Mouse (Mus musculus) cerebellum, postnatal 4 days (tissue): Measurements from ENCODE around the gene Plekhs1.
A peak's percentile ranks its signal among the peaks of the same experiment; 100 is the strongest.

Experiments used
- DNase-seq, 2 experiments: peaks; one replicate each; pipeline ENCODE4 v3.0.0; 2022; ENCODE audit warnings: low spot score in 2 of 2, mixed read lengths in 1 of 2

Plekhs1 gene

DNA sequence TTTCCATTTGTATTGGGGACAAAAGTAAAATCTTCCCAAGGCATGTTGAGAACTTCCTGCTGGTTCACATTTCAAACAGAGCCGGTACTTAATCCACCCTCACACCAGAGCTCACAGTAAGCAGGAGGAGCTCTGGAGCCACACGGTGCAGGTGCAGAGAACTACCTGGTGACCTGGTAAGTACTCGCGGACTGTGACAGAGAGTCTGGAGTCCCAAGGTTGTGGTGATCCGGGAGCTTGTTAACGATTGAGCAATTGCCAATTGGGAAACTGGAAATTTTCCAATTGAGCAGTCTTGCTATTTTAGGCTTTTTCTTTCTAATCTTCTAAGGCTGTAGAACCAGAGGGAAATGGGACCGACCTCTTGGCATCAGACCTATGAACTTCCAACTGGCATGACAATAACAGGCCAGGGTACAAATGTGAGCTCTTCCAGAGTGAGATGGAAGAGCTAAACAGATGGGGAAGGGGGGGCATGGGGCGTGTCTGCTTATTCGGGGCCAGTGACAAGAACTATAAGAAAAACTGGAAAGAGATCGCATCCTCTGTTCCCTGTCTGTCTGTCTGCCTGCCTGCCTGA, at the start of gene Plekhs1:
Plekhs1 (plus strand) TSS at position 119 of the 580 bp plus-strand sequence.
- no peak for DNase-seq

DNA sequence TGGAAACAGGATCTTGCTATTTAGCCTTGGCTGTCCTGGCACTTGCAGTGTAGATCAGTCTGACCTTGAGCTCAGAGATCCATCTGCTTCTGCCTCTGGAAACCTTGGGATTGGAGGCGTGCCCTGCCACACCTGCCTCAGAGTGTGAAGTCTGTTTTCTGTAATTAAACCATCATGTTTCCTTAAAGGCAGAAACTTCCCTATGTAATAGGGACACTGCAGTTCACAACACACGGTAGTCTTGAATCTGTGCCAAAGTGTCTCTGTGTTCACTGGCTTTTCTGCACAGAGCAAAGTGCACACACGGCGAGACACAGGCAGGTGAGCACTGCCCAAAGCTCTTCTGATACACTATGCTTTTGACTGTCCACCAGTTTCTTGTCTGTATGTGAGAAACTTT, 43.0 kb upstream of the Plekhs1 start:
- DNase-seq: no peak

DNA sequence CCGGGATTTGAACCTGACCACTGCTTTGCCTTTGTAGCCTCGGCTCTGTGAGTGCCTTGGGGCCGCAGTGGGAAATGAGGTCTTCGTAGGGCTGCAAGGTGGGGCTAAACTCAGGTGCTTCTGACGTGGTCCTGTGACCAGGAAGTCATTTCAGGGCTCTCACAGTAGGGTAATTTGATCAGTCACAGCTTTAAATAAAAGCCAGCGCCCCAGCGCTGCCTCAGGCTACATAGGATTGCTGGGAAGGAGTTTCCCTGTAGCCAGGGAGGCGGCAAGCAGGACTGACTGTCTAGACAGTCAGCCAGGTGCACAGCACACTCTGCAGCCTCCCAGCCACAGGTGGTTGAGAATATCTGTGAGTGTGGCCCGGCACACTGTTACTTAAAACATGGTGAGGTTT, 42.0 kb upstream of the Plekhs1 start:
- DNase-seq: no peak

DNA sequence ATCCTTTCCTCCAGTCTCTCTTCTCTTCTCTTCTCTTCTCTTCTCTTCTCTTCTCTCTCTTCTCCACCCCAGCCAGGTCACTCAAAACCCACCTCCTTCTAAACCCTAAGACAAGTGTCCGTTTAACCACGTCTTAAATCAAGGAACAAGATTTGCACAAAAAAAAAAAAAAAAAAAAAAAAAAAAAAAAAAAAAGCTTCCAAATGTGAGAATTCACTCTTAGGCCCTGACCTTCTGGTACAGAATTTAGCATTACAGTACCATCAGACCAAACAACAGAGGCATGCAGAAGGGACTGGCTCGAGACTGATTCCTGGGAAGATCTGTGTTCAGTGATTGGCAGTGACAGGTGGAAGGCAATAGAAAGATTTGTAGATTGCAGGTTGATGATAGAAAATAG, 41.1 kb upstream of the Plekhs1 start:
- DNase-seq: no peak

DNA sequence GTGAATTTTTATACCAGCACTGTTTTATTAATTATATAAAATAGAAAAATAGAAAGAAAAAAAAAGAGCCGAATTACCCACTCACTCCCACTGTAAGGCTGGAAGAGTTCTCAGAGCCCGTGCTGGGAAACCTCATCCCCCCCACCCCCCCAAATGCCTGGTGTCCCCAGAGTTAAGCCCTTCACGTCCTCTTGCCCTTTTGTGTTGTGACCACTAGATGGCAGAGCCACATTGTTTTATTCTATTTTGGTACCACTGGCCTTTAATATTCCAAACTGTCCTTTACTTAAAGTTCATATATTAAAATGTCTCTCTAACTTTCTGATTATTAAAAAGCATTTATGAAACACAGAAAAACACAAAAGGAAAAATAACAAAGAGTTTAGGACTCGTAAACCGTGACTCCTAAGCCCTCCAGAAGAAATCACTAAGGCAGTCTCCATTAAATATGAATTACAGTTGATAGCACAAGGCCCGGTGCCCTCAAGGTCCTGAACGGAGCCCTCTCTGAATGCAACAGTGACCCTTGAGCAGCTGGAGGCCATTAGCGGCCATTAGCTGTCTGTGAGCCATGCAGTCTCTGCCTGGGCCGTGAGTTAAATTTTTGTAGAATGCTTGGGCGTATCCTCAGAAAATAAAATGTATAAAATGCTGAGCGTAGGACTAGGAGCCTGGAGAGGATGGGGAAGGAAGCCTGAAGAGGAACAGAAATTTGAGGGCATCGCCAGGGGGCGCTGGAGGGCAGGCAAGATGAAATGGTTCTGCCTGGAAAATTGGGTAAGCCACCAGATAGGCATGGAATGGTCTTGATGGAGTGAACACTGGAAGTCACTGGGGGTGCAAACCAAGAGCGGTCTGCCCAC, 38.7 kb upstream of the Plekhs1 start:
- DNase-seq: peak; percentile 84 to 91

DNA sequence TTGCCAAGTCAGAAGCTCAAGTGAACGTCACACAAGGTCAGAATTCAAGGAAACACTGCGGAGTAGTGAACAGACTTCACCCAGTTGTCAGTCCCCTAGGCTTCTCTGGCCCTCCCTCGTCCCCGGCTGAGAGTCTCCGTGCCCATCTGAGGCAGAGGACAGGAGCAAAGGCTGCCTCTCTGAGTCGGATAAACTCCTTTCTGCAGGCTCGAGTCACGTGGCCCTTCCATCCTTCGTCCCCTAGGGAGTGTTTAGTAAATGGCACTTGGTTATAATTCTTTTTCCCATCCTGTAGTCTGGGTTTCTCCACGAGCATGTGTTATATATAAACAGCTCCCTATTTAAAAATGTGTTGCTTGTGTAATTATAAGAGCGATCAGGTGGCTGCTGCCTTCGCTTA, 38.1 kb upstream of the Plekhs1 start:
- peak in 1 of 2 experiments; percentile 17 for DNase-seq

DNA sequence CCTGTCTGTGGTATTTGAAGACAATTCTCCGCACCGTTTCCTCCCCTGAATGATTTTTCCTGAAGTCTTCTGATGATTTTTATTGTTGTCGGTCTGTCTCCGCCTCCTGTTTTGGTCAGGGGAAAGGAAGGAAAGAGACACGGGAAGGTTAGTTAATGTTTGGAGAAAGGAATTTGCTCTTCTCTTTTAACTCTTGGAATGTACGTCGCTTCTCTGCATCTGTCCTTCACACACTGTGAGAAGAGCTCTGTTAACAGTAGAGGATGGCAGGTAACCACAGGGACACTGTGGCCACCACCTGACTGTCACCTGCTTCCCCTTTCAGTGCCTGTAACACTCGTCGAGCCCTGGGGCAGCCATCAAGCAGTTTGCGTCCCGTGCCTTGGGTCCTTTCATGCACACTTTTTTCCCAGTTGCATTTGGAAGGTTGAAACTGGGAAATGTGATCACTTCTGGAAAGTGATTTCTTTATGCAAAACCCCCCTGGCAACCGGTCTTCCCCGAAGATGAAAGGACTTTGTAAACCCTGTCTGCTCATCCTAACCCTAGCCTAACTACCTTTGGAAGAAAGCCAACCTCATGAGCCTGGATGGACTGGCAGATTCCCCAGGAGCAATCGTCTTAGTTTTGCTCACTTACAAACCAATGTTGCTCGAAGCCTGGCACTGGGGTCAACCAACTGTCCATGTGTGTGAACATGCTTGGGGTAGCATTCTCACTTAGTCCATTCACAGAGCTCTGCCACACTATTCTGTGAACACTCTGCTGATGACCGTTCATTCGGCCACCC, 36.6 kb upstream of the Plekhs1 start:
- DNase-seq: no peak

DNA sequence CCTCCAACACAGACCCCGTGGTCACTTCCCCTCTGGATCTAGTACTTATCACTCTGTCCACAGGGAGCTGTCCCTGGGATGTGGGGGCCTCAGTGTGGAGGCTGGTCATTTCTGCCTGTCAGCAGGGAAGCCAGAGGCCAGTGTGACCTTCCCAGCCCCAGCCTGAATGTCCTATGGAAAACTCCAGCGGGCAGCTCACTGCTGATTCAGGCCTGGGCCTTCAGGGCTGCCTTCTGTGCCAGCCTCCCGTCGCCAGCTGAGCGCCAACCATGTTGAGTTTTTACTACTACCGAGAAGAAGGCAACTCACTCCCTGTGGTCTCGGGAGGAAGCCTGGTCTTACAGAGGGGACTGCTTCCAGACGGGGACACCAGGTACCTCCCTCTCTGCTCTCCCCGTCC, 35.9 kb upstream of the Plekhs1 start:
- no peak for DNase-seq

DNA sequence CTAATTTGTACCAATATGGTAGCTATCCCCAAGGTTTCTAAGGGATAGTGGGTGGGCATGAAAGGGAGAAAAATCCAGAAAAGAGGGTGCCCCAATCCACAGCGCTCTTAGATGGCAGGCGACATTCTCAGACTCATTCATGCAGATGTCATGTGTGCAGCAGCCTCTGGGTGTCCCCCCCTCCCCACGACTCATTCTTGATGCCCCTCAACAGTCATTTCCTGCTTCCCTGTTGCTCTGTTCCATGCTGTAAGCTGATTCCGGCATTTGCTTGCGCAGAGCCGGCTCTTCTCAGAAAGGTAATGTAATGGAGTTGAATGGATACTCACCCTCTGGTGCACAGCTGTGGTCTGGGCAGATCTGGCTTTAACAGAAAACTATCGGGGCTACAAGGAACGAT, 31.1 kb upstream of the Plekhs1 start:
- DNase-seq: peak in 1 of 2 experiments; percentile 9

DNA sequence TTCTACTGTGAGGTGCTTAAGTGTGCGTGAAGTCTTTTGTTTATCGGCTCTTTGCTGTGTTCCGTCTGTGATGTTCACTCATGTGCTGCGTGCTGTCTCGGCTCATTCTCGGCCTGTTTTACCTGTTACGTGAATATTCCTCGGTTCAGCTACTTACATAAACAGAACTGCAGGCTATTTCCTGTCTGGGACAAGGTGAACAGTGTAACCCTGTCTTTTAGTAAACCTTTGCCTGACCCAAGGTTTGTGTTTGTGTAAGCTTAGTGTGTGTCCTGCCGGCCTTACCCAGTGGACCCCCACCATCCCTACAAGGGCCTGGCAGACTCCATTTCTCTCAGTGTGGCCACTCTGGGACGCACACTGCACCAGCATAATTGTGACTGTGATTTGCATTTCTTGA, 28.7 kb upstream of the Plekhs1 start:
- no peak for DNase-seq

DNA sequence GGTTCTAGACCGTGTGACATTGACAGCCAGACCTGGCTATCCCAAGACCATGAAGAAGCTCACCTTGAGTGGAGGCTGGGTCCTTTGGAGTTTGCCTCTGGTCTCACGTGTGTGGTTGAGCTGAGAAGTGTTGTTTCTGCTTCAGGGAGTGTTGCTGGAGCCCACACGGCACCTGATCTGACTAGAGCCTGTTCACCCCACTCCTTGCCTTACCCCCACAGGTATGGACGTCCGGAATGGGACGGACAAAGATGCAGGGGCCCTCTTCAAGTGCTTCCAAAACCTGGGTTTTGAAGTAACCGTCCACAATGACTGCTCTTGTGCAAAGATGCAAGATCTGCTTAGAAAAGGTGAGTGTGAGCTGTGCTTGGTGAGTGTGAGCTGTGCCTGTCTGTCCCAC, 27.9 kb upstream of the Plekhs1 start:
- no peak for DNase-seq

DNA sequence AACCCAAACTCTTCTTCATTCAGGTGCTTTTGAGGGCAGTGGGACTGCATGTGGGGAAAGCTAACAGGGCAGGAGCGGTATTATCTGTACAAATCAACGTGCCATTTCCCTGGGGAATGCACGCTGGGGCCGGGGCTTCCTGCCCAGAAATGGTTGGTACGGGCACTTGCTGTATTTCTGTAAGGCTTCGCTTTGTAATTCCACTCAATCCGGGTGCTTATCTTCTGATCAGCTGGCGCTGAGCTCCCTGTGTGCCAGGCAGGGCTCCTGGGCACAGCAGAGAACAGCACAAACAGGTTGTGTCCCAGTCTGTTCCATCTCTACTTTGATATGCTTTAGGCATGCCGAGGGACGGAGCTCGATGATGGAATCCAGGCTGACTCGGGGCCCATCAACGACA, 25.1 kb upstream of the Plekhs1 start:
- no peak for DNase-seq

DNA sequence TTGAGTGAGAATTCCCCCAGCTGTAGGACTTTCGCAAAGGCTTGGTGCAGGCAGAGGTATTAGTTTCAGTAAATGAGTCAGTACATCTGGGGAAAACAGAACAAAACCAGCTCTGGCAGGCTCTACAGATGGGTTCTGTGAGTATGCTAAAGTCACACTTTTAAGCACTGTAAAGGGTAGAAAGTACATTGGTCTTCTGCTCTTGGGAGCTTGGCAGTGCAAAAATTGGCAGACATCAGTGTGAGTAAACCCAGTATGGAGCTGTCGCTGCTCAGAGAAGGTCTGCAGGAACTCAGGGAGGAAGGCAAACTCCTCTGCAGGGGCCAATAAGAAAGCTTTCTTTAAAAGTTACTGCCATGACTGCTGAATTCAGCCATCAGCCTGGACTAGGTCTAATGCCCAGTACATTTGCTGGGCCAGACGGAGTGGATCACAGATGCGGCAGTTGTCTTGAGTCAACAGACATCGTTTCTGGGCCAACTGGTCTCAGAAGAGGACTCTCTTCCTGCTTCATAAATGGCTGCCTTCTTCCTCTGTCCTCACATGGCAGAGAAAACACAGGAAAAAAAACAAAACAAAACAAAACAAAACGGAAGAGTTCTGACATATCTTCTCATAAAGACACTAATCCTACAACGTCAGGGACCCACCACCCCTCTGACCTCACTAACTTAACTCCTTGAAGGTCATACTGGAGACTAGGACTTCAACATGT, 22.9 kb upstream of the Plekhs1 start:
- no peak for DNase-seq

DNA sequence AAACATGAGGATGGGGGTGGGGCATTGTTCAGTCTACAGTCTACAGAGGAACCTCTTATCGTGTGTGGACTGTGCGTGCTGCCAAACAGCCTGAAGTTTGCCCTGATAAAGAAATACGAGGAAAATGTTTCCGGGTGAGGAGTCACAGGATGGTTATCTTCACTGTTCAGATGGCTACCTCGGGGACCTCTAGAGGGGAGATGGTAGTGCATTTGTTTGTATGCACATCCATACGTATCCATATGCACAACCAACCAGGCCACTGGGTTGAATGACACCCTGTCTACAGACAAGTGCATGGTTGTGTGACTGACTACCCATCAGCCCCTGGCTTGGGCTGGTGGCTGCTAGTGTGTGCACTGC, 22.4 kb upstream of the Plekhs1 start:
- no peak for DNase-seq

DNA sequence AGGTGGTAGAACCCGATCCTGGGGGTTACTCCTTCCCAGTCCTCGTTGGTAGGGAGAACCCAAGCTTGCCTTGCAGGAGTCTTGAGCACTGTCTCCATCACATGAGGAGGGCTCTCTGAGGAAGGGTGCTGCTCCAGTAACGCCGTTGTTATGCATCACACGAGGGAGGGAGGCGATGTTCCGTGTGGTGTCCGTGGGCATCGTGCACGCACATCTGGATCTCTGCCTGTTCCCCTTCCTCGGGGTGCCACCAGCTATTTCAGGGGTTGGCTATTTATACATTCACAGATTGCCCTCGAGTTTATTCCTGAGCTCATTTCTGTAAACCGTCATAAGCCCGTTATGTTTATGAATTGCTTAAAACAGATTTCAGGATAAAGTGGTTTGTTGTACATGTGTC, 18.0 kb upstream of the Plekhs1 start:
- DNase-seq: no peak

DNA sequence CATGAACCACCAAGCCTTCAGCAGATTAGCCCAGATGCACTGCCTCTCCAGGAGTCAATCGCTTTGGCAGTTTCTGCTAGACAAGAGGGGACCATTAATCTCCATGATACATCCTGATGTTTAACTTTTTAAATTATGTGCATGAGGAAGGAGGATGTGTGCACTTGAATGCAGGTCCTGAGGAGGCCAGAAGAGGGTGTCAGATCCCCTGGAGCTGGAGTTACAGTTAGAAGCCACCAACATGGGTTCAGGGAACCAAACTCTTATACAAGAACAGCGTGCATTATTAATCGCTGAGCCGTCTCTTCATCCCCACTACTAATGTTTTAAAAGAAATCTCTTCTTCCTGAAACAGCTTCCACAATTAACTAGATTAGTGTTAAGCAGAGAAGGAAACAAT, 12.7 kb upstream of the Plekhs1 start:
- DNase-seq: no peak

DNA sequence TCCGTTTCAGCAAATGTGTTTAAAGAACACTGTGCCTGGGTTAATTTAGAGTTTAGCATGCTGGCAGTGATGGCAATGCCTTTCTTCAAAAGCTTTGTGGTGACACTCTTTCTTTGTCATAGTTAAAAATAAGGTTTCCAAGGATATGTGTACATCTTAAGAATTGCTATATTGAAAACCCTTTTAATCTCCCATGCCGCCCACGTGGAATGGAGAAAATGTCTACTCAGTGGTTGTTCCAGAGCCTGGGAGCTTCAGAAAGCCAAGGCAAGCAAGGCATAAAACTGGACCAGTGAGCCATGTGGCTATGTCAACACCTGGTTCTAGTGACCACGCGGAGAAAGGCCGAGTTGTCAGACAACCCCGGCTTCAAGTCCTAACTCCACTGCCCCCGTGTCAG, 11.9 kb upstream of the Plekhs1 start:
- no peak for DNase-seq

DNA sequence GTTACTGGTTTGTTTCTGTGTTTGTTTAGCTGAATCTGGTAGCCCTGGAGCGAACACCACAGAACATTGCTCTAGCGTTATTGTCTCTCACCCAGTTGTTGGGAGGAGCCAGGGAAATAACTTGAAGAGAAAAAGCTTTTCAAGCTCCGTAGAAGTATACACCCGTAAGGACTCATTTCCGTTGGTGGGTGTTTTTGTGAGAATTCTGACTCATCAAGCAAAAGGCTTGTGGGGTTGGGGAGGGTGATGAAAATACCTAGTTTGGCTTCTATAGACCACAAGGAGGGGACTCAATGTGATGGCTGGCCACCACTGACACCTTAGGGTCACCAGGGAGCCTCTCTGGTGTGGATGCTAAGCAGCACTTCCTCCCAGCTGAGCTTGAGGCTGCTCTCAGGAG, 10.5 kb upstream of the Plekhs1 start:
- DNase-seq: no peak

DNA sequence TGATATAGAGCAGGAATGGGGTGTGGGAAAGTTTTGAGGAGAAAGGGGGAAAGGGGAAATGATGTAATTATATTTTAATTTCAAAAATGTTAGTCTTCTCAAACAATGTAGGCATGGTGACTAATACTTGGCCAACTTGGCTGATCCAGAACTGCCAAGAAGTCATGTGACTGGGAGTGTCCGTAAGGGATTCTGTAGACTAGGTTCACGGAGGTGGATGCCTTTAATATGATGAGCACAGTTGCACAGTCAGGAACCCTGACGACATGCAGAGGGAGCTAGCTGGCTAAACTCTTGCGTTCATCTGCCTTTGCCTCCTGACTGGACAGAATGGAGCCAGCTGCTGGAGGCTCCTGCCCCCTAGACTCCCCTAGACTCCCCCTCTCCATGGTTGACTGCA, 9.6 kb upstream of the Plekhs1 start:
- DNase-seq: no peak

DNA sequence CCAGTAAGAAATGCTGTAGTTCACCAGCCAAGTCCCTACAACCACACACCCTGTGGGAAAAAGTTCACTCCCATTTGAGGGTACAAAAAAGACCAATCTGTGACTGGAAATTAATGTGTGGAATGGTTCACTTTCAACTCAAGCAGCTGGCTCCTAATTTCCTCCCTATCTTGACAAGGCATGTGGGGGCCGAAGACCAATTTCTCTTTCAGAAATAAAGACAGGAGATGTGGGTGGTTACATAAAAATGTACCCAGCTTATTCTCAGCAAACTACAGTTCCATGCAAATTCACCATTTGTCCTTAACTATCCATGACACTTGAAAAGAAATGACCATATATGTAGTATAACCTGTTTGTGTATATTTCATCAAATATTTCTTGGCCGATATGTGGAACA, 9.0 kb upstream of the Plekhs1 start:
- no peak for DNase-seq

DNA sequence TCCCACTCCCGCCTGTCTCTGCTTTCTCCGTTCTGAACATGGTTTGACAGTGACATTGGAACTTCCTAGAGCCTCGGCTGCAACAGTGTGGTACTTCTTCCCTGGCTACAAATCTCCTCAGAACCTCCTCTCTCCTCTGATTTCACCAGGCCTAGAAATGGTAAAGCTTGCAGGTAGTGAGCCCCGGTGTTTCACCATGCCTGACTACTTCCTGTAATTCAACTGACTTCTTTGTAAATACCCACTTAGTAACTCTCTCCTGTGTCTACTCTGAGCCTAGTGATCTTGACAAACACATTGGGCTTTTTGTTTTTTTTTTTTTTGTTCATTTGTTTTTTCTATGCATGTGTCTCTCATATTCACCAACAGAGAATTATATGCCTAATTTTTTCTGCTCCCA, 6.6 kb upstream of the Plekhs1 start:
- DNase-seq: no peak

DNA sequence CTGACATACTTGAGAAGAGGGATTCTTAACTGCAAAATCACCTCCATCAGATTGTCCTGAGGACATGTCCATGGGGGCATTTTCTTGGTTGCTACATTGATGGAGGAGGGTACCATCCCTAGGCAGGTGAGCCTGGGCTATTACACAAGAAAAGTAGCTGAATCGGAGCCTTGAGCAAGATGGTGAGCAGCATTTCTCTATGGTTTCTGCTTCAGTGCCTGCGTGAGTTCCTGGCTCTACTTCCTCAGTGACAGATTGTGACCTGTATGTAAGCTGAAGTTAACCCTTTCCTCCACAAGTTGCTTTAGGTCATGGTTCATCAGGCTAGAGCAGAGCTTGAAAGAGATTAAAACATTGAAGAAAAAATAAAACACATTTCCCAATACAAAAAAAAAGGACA, 6.1 kb upstream of the Plekhs1 start:
- DNase-seq: no peak
